In the genomic region with DNA sequence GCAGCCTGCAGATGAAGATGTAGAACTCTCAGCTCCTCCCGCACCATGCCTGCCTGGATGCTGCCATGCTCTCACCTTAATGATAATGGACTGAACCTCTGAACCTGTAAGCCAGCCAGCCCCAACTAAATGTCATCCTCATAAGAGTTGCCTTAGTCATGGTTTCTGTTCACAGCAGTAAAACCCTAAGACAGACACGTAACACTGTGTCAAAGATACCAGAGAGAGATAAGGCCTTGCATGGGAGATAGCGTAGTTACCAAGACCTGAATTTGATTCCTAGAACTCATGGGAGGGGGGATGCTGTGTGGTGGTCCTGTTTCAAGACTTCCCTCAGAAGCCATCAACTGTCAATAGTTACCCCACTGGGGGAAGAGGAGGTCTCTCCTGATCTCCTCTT, we compare ENCODE assay signal across 28 mouse cellular contexts. TPM values are rescaled to one million over a fixed set of nuclear protein-coding genes. Genes with fewer than 3 reads are reported as not detected.
DNase-seq lines count a peak whose midpoint lies in the region; ATAC-seq and TF ChIP-seq lines count a peak whose summit lies in the region.
"Had no signal": no experiment of that assay in that cellular context is flagged by ENCODE, and none has a peak within 500 bp of the region (broad histone marks: within the 10 kb centered on the region; RNA-seq: fewer than 3 reads in every experiment).

No protein-coding gene starts in this region.

- no peaks in the 10 kb centered on the region for H3K27me3 ChIP-seq in intestine, embryonic 15.5 days (replicated peaks)
- H3K27me3 ChIP-seq in intestine, postnatal 0 days (replicated peaks; ENCODE audit: control insufficient read depth, insufficient read depth, low read length), result no peaks in the 10 kb centered on the region
- H3K27me3 ChIP-seq in midbrain, embryonic 15.5 days (replicated peaks), result no peaks in the 10 kb centered on the region
- H3K27me3 ChIP-seq: embryonic facial prominence, embryonic 13.5 days; embryonic facial prominence, embryonic 15.5 days; forebrain, embryonic 12.5 days; Patski had no signal

- H3K27ac ChIP-seq in intestine, embryonic 15.5 days, result peak overlapping the region; percentile 49; the same call in 1 of the 2 replicates
- H3K27ac ChIP-seq in intestine, postnatal 0 days (ENCODE audit: low read depth, low read length), result peak overlapping the region; percentile 73
- H3K27ac ChIP-seq in midbrain, embryonic 15.5 days, result no peak overlapping the region
- H3K27ac ChIP-seq: embryonic facial prominence, embryonic 13.5 days; embryonic facial prominence, embryonic 15.5 days; forebrain, embryonic 10.5 days; forebrain, embryonic 12.5 days had no signal

- H3K4me3 ChIP-seq in intestine, embryonic 15.5 days (replicated peaks), result no peak overlapping the region
- no peak overlapping the region for H3K4me3 ChIP-seq in intestine, postnatal 0 days (ENCODE audit: low read depth, low read length)
- no peak overlapping the region for H3K4me3 ChIP-seq in midbrain, embryonic 15.5 days
- H3K4me3 ChIP-seq: embryonic facial prominence, embryonic 13.5 days; embryonic facial prominence, embryonic 15.5 days; erythroblast, embryonic 14.5 days; forebrain, embryonic 10.5 days; forebrain, embryonic 12.5 days had no signal

- peaks cover 35% of the 10 kb centered on the region for H3K4me1 ChIP-seq in intestine, embryonic 15.5 days (replicated peaks)
- H3K4me1 ChIP-seq in intestine, postnatal 0 days (replicated peaks; ENCODE audit: control insufficient read depth, insufficient read depth, low read length), result 0 out of 2 replicates have a peak, but pooled peaks cover 11% of the 10 kb centered on the region
- H3K4me1 ChIP-seq in midbrain, embryonic 15.5 days, result peaks cover 9% of the 10 kb centered on the region; the same call in 1 of the 2 replicates

- peak; percentile 52 for DNase-seq in induced T-regulatory cell, adult 2 months (ENCODE audit: low read depth)
- no peak for DNase-seq in ovary, postnatal 36 days (ENCODE audit: low spot score)
- DNase-seq in kidney, adult 9 months, result no peak
- no peak for DNase-seq in cerebellum, adult 11 months
- DNase-seq: adrenal gland, adult 8-10 months; adrenal gland, postnatal 14 days; adrenal gland, postnatal 36 days; B cell, adult 2 months; cerebellum, adult 18-20 months; cerebellum, adult 8-10 months; cerebellum, adult 9-11 months; cerebellum, postnatal 14 days; cerebellum, postnatal 36 days; embryo, embryonic 11 days had no signal

- no peaks in the 10 kb centered on the region for H3K9me3 ChIP-seq in intestine, embryonic 15.5 days
- no peaks in the 10 kb centered on the region for H3K9me3 ChIP-seq in intestine, postnatal 0 days (ENCODE audit: control insufficient read depth)
- no peaks in the 10 kb centered on the region for H3K9me3 ChIP-seq in midbrain, embryonic 15.5 days
- H3K9me3 ChIP-seq: embryonic facial prominence, embryonic 13.5 days; embryonic facial prominence, embryonic 15.5 days; forebrain, embryonic 10.5 days; forebrain, embryonic 12.5 days; G1E had no signal

- no peak for TF ChIP-seq CTCF in intestine, postnatal 0 days (IDR thresholded peaks at IDR 0.05; ENCODE audit: low read depth)

- 65% methylated on average over 3 of the region's 3 CpGs for WGBS in intestine, embryonic 15.5 days
- 40% methylated on average over 3 of the region's 3 CpGs for WGBS in intestine, postnatal 0 days
- WGBS in midbrain, embryonic 15.5 days, result 92% methylated on average over 3 of the region's 3 CpGs

- H3K9ac ChIP-seq in intestine, embryonic 15.5 days, result no peak overlapping the region
- no peak overlapping the region for H3K9ac ChIP-seq in intestine, postnatal 0 days (ENCODE audit: low read depth, low read length)
- no peak overlapping the region for H3K9ac ChIP-seq in midbrain, embryonic 15.5 days
- H3K9ac ChIP-seq: embryonic facial prominence, embryonic 13.5 days; embryonic facial prominence, embryonic 15.5 days; forebrain, embryonic 12.5 days had no signal

- peak; percentile 48 for ATAC-seq in CD4-positive, CD25-positive, alpha-beta regulatory T cell, adult 4 months
- ATAC-seq in intestine, embryonic 15.5 days, result peak; percentile 29
- peak; percentile 64 for ATAC-seq in intestine, postnatal 0 days
- no peak for ATAC-seq in midbrain, embryonic 15.5 days (replicated peaks)
- ATAC-seq: activated CD4-positive, CD25-positive, alpha-beta regulatory T cell, adult 4 months; forebrain, embryonic 14.5 days; forebrain, embryonic 16.5 days; Patski had no signal

- H3K36me3 ChIP-seq in intestine, embryonic 15.5 days, result no peaks in the 10 kb centered on the region
- peaks cover 3% of the 10 kb centered on the region; the same call in 1 of the 2 replicates for H3K36me3 ChIP-seq in intestine, postnatal 0 days (ENCODE audit: control insufficient read depth, insufficient read depth)
- H3K36me3 ChIP-seq in midbrain, embryonic 15.5 days (replicated peaks), result no peaks in the 10 kb centered on the region
- H3K36me3 ChIP-seq: embryonic facial prominence, embryonic 13.5 days; embryonic facial prominence, embryonic 15.5 days; forebrain, embryonic 10.5 days; forebrain, embryonic 12.5 days; G1E had no signal

- H3K4me2 ChIP-seq in intestine, embryonic 15.5 days (replicated peaks), result 0 out of 2 replicates have a peak overlapping the region, but pooled peaks have one; percentile 3
- H3K4me2 ChIP-seq in intestine, postnatal 0 days (replicated peaks; ENCODE audit: low read depth), result 0 out of 2 replicates have a peak overlapping the region, but pooled peaks have one; percentile 24
- H3K4me2 ChIP-seq in midbrain, embryonic 15.5 days, result no peak overlapping the region
- H3K4me2 ChIP-seq: embryonic facial prominence, embryonic 13.5 days; embryonic facial prominence, embryonic 15.5 days; forebrain, embryonic 12.5 days had no signal

RNA-seq across cellular contexts. Expression of a gene that starts 20.6 kb away (rescaled TPM):
- polyA plus RNA-seq in CD4-positive, CD25-positive, alpha-beta regulatory T cell, adult 4 months (2017; shearing (Covaris generic)), result 1 to 10 TPM; 5.4 to 5.5 TPM
- polyA plus RNA-seq in intestine, embryonic 15.5 days (2015; fragmentation: Nextera tagmentation; extraction: Ambion mirVana), result 23.5 and 26.0 TPM in 2 replicates
- 16.7 and 18.1 TPM in 2 replicates for polyA plus RNA-seq in intestine, postnatal 0 days (2015; fragmentation: Nextera tagmentation; extraction: Ambion mirVana)
- 4.2 and 4.4 TPM in 2 replicates for polyA plus RNA-seq in midbrain, embryonic 15.5 days (2015; fragmentation: Nextera tagmentation; extraction: Ambion mirVana)
